Mouse (Mus musculus): ENCODE measurements at regions not wholly inside any gene's neighbourhood (a gene's known extent, or its start where the extent isn't known, plus 50 kb on each side); places are given as distances from the start of the nearest gene placed in this dataset.

- no peak for DNase-seq (ENCODE audit: low read depth, low spot score)
Observed at GRCm38 (mm10) chr5:37980692-37981091, 57.9 kb upstream of the Stx18 start.

DNA sequence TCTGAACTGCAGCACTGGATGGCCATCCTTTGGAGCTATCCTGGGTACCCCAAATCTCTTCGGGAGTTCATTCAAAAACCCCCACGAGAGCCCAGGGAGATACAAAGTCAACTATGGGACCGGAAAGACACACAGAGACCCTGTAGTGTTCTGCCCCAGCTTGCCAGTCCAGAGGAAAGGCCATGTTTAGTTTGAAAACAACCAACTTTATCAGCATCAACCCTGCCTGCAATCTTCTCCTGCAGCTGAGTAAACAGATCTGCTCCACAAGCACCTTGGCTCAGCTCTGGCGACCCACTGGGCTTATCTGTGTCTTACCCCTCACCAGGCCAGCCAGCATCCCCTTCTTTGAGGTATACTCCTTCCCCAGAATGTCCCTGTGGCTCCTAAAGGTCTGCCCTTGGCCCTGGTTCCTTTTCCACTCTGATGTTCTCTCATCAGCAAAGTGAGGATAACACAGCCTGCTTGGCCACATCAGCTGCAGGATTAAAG is 61.6 kb upstream of the Stx18 start:
- no peak for DNase-seq (ENCODE audit: low read depth, low spot score)

- no peak for DNase-seq (ENCODE audit: low read depth, low spot score)
Observed at GRCm38 (mm10) chr5:37972980-37973545, 65.5 kb upstream of the Stx18 start.

GRCm38 (mm10) chr5:37971724-37972123 is 66.8 kb upstream of the Stx18 start:
- DNase-seq (ENCODE audit: low read depth, low spot score), result peak; percentile 85

DNA sequence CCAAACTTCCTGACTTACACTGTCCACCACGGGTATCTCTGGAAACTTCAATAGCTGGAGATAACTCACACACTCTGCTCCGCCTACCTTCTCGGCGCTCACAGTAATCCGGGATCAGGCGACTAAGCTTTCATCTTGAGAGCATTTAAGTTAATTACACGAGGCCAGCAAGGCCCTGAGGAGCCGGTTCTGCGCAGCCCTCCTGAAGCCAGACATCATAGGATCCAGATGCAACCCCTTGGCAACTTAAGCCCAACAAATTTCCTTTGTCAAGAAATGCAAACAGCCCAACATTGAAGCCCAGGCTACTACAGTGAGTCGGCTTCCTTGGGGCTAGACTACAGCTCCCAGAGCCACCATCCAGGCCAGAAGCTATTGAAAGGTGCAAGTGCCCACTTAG is 69.9 kb upstream of the Stx18 start:
- no peak for DNase-seq (ENCODE audit: low read depth, low spot score)

GRCm38 (mm10) chr5:37967914-37968375 is 70.6 kb upstream of the Stx18 start:
- DNase-seq (ENCODE audit: low read depth, low spot score), result no peak

DNA sequence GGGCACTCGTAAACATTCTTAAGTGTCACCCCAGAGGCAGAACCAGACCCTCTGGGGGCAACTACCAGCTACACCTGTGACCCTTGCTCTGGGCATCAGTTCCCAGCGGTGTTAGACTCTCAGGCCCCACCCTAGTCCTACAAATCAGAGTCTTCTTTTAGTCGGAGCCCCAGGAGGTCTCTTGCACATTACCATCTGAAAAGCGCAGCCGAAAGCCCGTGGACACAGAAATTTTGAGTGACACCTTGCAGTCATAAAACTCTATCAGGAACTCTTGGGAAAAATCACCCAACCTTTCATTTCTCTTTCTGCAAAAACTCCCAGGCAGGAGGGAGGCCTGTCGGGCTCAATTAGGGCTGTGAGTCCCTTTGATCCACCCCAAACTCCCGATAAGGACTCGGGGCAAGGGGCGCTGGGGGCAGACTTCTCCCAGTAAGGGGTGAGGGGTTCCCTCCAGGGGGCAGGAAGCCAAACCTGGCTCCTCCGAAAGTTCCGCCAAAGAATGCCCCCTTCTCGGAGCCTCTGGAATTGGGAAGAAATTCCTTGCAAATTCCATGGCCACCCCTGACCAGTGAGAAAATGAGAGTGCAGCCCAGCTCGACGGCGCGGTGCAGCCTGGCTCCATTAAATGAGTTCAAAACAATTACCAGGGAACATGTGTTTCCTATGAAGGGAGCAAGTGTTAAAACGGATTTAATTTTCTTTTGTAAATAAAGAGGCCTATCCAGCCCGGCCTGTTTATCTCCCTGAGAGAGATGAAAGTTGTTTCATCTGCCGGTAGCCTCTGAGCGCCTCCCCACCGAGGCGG is 71.2 kb upstream of the Stx18 start:
- no peak for DNase-seq (ENCODE audit: low read depth, low spot score)

- DNase-seq (ENCODE audit: low read depth, low spot score), result no peak
Observed at GRCm38 (mm10) chr5:37963688-37964087, 74.9 kb upstream of the Stx18 start.

DNA sequence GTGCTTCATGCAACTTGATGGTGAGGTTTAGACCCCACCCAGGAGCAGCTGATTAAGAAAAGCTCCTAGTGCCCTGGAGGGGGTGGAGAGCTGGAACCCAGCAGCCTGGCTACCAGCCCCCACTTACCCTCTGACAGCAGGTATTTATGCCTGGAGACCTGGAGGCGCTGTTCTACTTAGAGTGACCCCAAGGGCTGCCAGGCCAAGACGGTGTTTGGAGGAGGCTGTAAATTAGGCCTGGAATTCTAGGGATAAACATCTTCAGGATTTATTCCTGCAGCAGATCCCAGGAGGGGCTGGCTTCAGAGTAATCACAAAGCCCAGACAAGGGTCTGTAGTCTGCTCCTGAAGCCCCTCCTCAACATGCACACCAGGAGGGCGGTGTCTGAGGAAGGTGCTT is 76.0 kb upstream of the Stx18 start:
- DNase-seq (ENCODE audit: low read depth, low spot score), result no peak

GRCm38 (mm10) chr5:37960216-37960615 is 78.3 kb upstream of the Stx18 start:
- DNase-seq (ENCODE audit: low read depth, low spot score), result no peak

DNA sequence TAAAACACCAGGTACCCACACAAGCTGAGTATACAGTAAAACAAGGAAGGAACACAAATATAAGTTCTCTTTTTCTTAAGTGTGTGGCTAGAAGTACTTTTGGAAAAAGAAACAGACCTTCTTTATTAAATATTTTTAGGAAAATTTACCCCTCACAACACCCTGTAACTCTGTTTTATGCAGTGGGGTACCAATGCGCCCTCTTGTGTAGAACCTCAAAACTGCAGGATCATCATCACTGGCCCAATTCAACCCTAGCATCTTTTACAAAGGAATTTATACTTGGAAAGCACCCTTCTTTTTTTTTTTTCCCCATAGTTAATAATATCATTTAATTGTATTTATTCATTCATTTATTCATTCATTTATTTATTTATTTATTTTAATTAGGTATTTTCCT is 86.4 kb upstream of the Stx18 start:
- DNase-seq (ENCODE audit: low read depth, low spot score), result peak; percentile 32

GRCm38 (mm10) chr5:37932760-37933122 is 105.8 kb upstream of the Stx18 start:
- DNase-seq (ENCODE audit: low read depth, low spot score), result no peak

DNA sequence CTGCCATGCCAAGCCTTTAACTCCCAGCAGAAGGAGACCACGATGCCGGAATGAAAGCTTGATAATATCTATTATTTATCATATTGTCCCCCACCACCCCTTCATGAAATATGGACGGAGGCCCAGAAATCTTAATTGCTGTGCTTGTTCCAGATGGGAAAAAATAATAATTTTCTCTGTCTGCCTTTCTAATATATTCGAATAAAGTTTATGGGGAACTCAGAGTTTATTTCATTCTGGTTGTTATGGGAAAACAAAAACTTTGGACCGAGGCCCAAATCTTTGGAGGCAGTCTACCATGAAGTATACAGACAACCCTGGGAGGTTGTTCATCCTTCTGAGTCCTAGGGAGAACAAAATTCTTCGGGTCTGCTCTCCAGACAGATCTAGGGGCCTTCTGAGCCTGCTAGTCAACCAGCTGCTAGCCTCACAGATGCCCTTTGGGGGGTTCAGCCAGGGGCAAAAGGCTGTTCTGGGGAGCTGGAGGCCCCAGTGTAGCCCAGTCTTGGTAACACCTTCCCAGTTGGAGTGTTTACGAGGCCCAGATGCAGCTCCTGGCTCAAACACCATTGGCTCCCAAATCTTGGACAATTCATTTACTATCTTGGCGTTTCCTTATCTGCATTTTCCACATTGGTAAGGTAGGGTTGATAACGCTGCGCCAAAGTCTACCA is 106.3 kb upstream of the Stx18 start:
- DNase-seq (ENCODE audit: low read depth, low spot score), result no peak

- no peak for DNase-seq (ENCODE audit: low read depth, low spot score)
Observed at GRCm38 (mm10) chr5:37920481-37920880, 96.1 kb upstream of the Msx1 start.

- DNase-seq (ENCODE audit: low read depth, low spot score), result no peak
Observed at GRCm38 (mm10) chr5:37919102-37919501, 94.7 kb upstream of the Msx1 start.

- DNase-seq (ENCODE audit: low read depth, low spot score), result no peak
Observed at GRCm38 (mm10) chr5:37918001-37918707, 93.8 kb upstream of the Msx1 start.

DNA sequence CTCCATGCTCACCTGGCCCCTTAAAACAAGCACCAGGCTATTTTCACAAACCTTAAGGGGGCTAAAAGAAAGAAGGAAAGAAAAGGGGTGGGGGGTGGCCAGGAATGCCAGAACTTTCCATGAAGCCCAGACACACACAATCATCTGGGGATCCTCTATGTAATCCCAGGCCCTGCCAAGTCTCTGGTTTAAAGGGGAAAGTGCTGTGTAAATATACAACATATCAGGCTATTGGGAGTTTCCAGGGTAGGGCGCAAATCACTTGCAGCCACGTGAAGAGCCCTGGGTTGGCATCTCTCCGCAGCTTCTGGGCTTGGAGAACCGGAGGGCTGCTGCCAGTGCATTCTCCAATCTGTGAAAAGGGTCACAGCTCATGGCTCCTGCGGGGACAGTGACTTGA is 92.8 kb upstream of the Msx1 start:
- no peak for DNase-seq (ENCODE audit: low read depth, low spot score)

GRCm38 (mm10) chr5:37904683-37905352 is 80.4 kb upstream of the Msx1 start:
- peak; percentile 29 for DNase-seq (ENCODE audit: low read depth, low spot score)

DNA sequence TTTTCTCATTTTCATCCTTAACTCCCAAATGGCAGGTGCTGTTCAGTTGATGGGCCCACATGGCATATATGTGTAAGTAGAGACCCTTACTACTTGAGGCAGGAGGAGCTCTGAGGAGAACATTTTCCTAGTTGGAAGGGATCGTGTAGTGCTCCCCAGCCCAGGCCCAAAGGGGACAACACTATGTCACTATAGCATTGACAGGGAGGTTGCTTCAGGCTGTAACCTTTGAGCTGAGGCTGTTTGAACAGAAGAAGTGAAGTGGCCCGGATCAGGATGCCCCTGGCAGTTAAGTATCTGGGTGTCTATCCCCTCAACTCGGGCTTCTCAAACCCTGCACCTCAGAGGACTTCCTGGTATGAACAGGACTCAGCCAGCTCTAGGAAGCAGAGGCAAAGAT is 79.5 kb upstream of the Msx1 start:
- no peak for DNase-seq (ENCODE audit: low read depth, low spot score)

- no peak for DNase-seq (ENCODE audit: low read depth, low spot score)
Observed at GRCm38 (mm10) chr5:37902741-37903140, 78.4 kb upstream of the Msx1 start.

DNA sequence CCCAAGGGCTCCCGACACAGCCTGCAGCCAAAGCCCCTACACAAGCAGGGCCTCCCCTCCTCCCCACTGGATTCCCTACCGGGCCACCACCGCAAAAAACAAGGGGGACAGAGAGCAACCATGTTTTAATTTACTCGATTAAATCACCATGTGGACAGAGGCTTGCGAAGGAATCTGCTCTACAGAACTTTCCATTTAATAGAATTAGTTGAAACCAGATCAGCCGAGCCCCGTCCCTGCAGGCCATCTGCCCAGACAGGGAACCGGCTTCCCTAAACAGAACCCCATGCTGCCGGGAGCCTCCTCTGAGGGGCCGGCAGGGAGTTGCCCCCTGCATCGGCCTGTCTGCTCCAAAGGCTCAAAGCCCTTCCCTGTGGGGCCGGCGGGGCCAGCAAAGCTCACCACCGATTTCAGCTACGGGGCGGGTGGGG is 77.5 kb upstream of the Msx1 start:
- DNase-seq (ENCODE audit: low read depth, low spot score), result no peak
